Mouse (Mus musculus) forebrain, embryonic 15.5 days (tissue): ENCODE results near the gene Olfr770. TPM values are rescaled to one million over a fixed set of nuclear protein-coding genes. Genes with fewer than 3 reads are reported as not detected.
"Not testable (repeated sequence)": the region's sequence is repeated elsewhere in the genome, so short reads cannot be mapped to it uniquely, and the experiment has no call there.

Experiments used
- ATAC-seq: fragments of 200-750 bp; cut with Nextera tagmentation; replicated peaks from 2 replicates; pipeline ENCODE4 v1.8.0; 2017; ENCODE audit warnings: mild to moderate bottlenecking, moderate TSS enrichment, moderate library complexity
- H3K27ac ChIP-seq: fragments of 300-500 bp; sonication (generic); replicated peaks from 2 replicates; pipeline ENCODE4 v1.5.1; 2015; ENCODE audit warnings: mild to moderate bottlenecking, inconsistent platforms
- H3K27me3 ChIP-seq: fragments of 300-500 bp; sonication (generic); 2 replicates; pipeline ENCODE4 v1.6.1; 2015; ENCODE audit warnings: inconsistent platforms
- H3K36me3 ChIP-seq: fragments of 300-500 bp; sonication (generic); 2 replicates; pipeline ENCODE4 v1.6.1; 2015; ENCODE audit warnings: mild to moderate bottlenecking, inconsistent platforms
- H3K4me1 ChIP-seq: fragments of 300-500 bp; sonication (generic); 2 replicates; pipeline ENCODE4 v1.6.1; 2015; ENCODE audit warnings: inconsistent platforms
- H3K4me2 ChIP-seq: fragments of 300-500 bp; sonication (generic); replicated peaks from 2 replicates; pipeline ENCODE4 v1.6.1; 2015; ENCODE audit warnings: mild to moderate bottlenecking, inconsistent platforms
- H3K4me3 ChIP-seq: fragments of 300-500 bp; sonication (generic); 2 replicates; pipeline ENCODE4 v1.5.1; 2015; ENCODE audit warnings: mild to moderate bottlenecking, inconsistent platforms
- H3K9ac ChIP-seq: fragments of 300-500 bp; sonication (generic); replicated peaks from 2 replicates; pipeline ENCODE4 v1.6.1; 2015; ENCODE audit warnings: mild to moderate bottlenecking, inconsistent platforms
- H3K9me3 ChIP-seq: fragments of 300-500 bp; sonication (generic); 2 replicates; pipeline ENCODE4 v1.6.1; 2016; ENCODE audit warnings: inconsistent platforms
- WGBS: fragments of 180-500 bp; shearing (Covaris S2); methylation state at CpG from one replicate; pipeline ENCODE4 v1.1.7; 2015; ENCODE audit warnings: mixed read lengths; 5-methylcytosine and 5-hydroxymethylcytosine counted together
- polyA plus RNA-seq: library from polyadenylated mRNA; unstranded; fragments of >200 nt; fragmentation: Nextera tagmentation; extraction: Ambion mirVana; gene quantifications from 2 replicates; pipeline ENCODE4 v1.2.1, GENCODE M21; 2015

Olfr770 gene
- polyA plus RNA-seq: not detected in 2 replicates

- H3K4me2 ChIP-seq: no peak within 1 kb of the TSS
- H3K4me3 ChIP-seq: no peak within 1 kb of the TSS
- H3K27ac ChIP-seq: no peak within 1 kb of the TSS
- H3K9ac ChIP-seq: no peak within 1 kb of the TSS
- 49% methylated on average over 2 of the region's 2 CpGs for WGBS
- ATAC-seq: no peak
- no peaks in the 10 kb centered on the region for H3K4me1 ChIP-seq
- no peaks in the 10 kb centered on the region for H3K27me3 ChIP-seq
- no peaks in the 10 kb centered on the region for H3K9me3 ChIP-seq
- H3K36me3 ChIP-seq: no peaks in the 10 kb centered on the region
Measured at GRCm38 (mm10) chr10:129138898-129139297, at the start of gene Olfr770. Olfr770 (minus strand) TSS chr10:129138998.

- H3K27me3 ChIP-seq, H3K4me2 ChIP-seq, H3K4me1 ChIP-seq, H3K9ac ChIP-seq, H3K9me3 ChIP-seq, ATAC-seq, H3K36me3 ChIP-seq, H3K27ac ChIP-seq, H3K4me3 ChIP-seq: not testable (repeated sequence)
Measured at GRCm38 (mm10) chr10:129187319-129187718, 48.5 kb upstream of the Olfr770 start, which contains the start of gene Olfr773. Olfr773 (minus strand) TSS chr10:129187419.

GRCm38 (mm10) chr10:129177821-129178220 lies 39.0 kb upstream of the Olfr770 start, which contains the start of gene Olfr772:
Olfr772 (minus strand) TSS chr10:129177921.
- H3K4me3 ChIP-seq, H3K4me1 ChIP-seq, H3K9ac ChIP-seq, H3K36me3 ChIP-seq, H3K9me3 ChIP-seq, H3K27me3 ChIP-seq, H3K4me2 ChIP-seq, H3K27ac ChIP-seq, ATAC-seq: not testable (repeated sequence)
- 88% methylated on average over 3 of the region's 4 CpGs for WGBS

- 89% methylated on average over 1 of the region's 1 CpGs for WGBS
Measured at GRCm38 (mm10) chr10:129164651-129165050, 25.9 kb upstream of the Olfr770 start, which contains the start of gene Olfr771. Olfr771 (minus strand) TSS chr10:129164751.

GRCm38 (mm10) chr10:129117761-129118160 lies 21.0 kb downstream of the Olfr770 start, which contains the start of gene Olfr769:
Olfr769 (minus strand) TSS chr10:129117861.
- Histone ChIP-seq H3K4me3 (no peak within 1 kb of the TSS), H3K4me2 (no peak within 1 kb of the TSS), H3K36me3 (no peaks in the 10 kb centered on the region), H3K9ac (no peak within 1 kb of the TSS), H3K27me3 (no peaks in the 10 kb centered on the region), H3K4me1 (no peaks in the 10 kb centered on the region), H3K9me3 (no peaks in the 10 kb centered on the region), H3K27ac (no peak within 1 kb of the TSS)
- 84% methylated on average over 2 of the region's 2 CpGs for WGBS
- ATAC-seq: no peak

More at GRCm38 (mm10) chr10:129164651-129165050, 25.9 kb upstream of the Olfr770 start, which contains the start of gene Olfr771:
- Histone ChIP-seq H3K9ac (no peak within 1 kb of the TSS), H3K36me3 (no peaks in the 10 kb centered on the region), H3K4me3 (no peak within 1 kb of the TSS), H3K4me1 (no peaks in the 10 kb centered on the region), H3K9me3 (no peaks in the 10 kb centered on the region), H3K27ac (no peak within 1 kb of the TSS), H3K4me2 (no peak within 1 kb of the TSS), H3K27me3 (no peaks in the 10 kb centered on the region)
- ATAC-seq: no peak

GRCm38 (mm10) chr10:129115146-129115545 lies 23.7 kb downstream of the Olfr770 start:
- Histone ChIP-seq H3K4me3 (no peak overlapping the region), H3K4me1 (no peaks in the 10 kb centered on the region), H3K36me3 (no peaks in the 10 kb centered on the region), H3K27me3 (no peaks in the 10 kb centered on the region), H3K27ac (no peak overlapping the region), H3K9ac (no peak overlapping the region), H3K4me2 (no peak overlapping the region), H3K9me3 (no peaks in the 10 kb centered on the region)
- WGBS: 97% methylated on average over 3 of the region's 3 CpGs
- ATAC-seq: no peak

- Histone ChIP-seq H3K4me3 (no peak overlapping the region), H3K9ac (no peak overlapping the region), H3K9me3 (no peaks in the 10 kb centered on the region), H3K4me2 (no peak overlapping the region), H3K36me3 (no peaks in the 10 kb centered on the region), H3K27ac (no peak overlapping the region), H3K4me1 (no peaks in the 10 kb centered on the region), H3K27me3 (no peaks in the 10 kb centered on the region)
- WGBS: 41% methylated on average over 3 of the region's 3 CpGs
- no peak for ATAC-seq
Measured at GRCm38 (mm10) chr10:129101231-129101630, 37.6 kb downstream of the Olfr770 start.

GRCm38 (mm10) chr10:129099275-129099674 lies 39.5 kb downstream of the Olfr770 start, which contains the start of gene Olfr768:
Olfr768 (minus strand) TSS chr10:129099375.
- no peaks in the 10 kb centered on the region for H3K36me3 ChIP-seq
- no peak within 1 kb of the TSS for H3K9ac ChIP-seq
- no peaks in the 10 kb centered on the region for H3K27me3 ChIP-seq
- H3K9me3 ChIP-seq: no peaks in the 10 kb centered on the region
- no peak for ATAC-seq
- H3K27ac ChIP-seq: no peak within 1 kb of the TSS
- WGBS: 86% methylated on average over 1 of the region's 1 CpGs
- no peak within 1 kb of the TSS for H3K4me3 ChIP-seq
- H3K4me2 ChIP-seq: no peak within 1 kb of the TSS
- no peaks in the 10 kb centered on the region for H3K4me1 ChIP-seq

- H3K27ac ChIP-seq, H3K9ac ChIP-seq, H3K36me3 ChIP-seq, H3K4me1 ChIP-seq, ATAC-seq, H3K27me3 ChIP-seq, H3K4me3 ChIP-seq, H3K4me2 ChIP-seq, H3K9me3 ChIP-seq: not testable (repeated sequence)
Measured at GRCm38 (mm10) chr10:129082810-129083209, 56.0 kb downstream of the Olfr770 start, which contains the start of gene Olfr767. Olfr767 (minus strand) TSS chr10:129082910.

Other genes with a start within 250 kb of the Olfr770 start
- 7.5 and 8.7 TPM in 2 replicates for gene Gdf11, start 247.3 kb downstream of the Olfr770 start, polyA plus RNA-seq
- gene Cd63, start 238.0 kb downstream of the Olfr770 start, polyA plus RNA-seq: 125 and 142 TPM in 2 replicates
- 11.7 and 12.6 TPM in 2 replicates for gene Rdh5, start 216.1 kb downstream of the Olfr770 start, polyA plus RNA-seq
- gene Bloc1s1, start 215.0 kb downstream of the Olfr770 start, polyA plus RNA-seq: 230 and 251 TPM in 2 replicates
- 2.1 TPM in 2 replicates for gene Itga7, start 205.2 kb downstream of the Olfr770 start, polyA plus RNA-seq
- gene Mettl7b, start 178.0 kb downstream of the Olfr770 start, polyA plus RNA-seq: not detected in 2 replicates
- gene Olfr9, start 149.6 kb downstream of the Olfr770 start, polyA plus RNA-seq: not detected in 2 replicates
- not detected in 2 replicates for gene Olfr763, start 128.2 kb downstream of the Olfr770 start, polyA plus RNA-seq
- not detected in 2 replicates for gene Olfr764-ps1, start 99.1 kb downstream of the Olfr770 start, polyA plus RNA-seq
- not detected in 2 replicates for gene Olfr765, start 89.0 kb downstream of the Olfr770 start, polyA plus RNA-seq
- not detected in 2 replicates for gene Olfr766-ps1, start 70.0 kb downstream of the Olfr770 start, polyA plus RNA-seq
- not detected in 2 replicates for gene Olfr767, start 56.1 kb downstream of the Olfr770 start, polyA plus RNA-seq
- not detected in 2 replicates for gene Olfr768, start 39.6 kb downstream of the Olfr770 start, polyA plus RNA-seq
- not detected in 2 replicates for gene Olfr769, start 21.1 kb downstream of the Olfr770 start, polyA plus RNA-seq
- gene Olfr771, start 25.8 kb upstream of the Olfr770 start, polyA plus RNA-seq: not detected in 2 replicates
- not detected in 2 replicates for gene Olfr772, start 38.9 kb upstream of the Olfr770 start, polyA plus RNA-seq
- not detected in 2 replicates for gene Olfr773, start 48.4 kb upstream of the Olfr770 start, polyA plus RNA-seq
- not detected in 2 replicates for gene Olfr774, start 97.2 kb upstream of the Olfr770 start, polyA plus RNA-seq
- gene Olfr775, start 109.4 kb upstream of the Olfr770 start, polyA plus RNA-seq: not detected in 2 replicates
- gene Olfr776, start 120.1 kb upstream of the Olfr770 start, polyA plus RNA-seq: not detected in 2 replicates
- gene Olfr777, start 132.5 kb upstream of the Olfr770 start, polyA plus RNA-seq: not detected in 2 replicates
- not detected in 2 replicates for gene Olfr780, start 179.1 kb upstream of the Olfr770 start, polyA plus RNA-seq
- gene Olfr781, start 189.9 kb upstream of the Olfr770 start, polyA plus RNA-seq: not detected in 2 replicates
- gene Olfr782, start 209.9 kb upstream of the Olfr770 start, polyA plus RNA-seq: not detected in 2 replicates
- gene Olfr784, start 245.1 kb upstream of the Olfr770 start, polyA plus RNA-seq: 0.05 TPM in 2 replicates